Mouse (Mus musculus) embryo, embryonic 9.5 days (tissue): Measurements from ENCODE around the gene Gmppb.
A peak's percentile ranks its signal among the peaks of the same experiment; 100 is the strongest.

ENCODE experiments used
- DNase-seq: peaks from one replicate; pipeline ENCODE4 v3.0.0-alpha.2; 2017; ENCODE audit errors: extremely low spot score

Gmppb gene

DNA sequence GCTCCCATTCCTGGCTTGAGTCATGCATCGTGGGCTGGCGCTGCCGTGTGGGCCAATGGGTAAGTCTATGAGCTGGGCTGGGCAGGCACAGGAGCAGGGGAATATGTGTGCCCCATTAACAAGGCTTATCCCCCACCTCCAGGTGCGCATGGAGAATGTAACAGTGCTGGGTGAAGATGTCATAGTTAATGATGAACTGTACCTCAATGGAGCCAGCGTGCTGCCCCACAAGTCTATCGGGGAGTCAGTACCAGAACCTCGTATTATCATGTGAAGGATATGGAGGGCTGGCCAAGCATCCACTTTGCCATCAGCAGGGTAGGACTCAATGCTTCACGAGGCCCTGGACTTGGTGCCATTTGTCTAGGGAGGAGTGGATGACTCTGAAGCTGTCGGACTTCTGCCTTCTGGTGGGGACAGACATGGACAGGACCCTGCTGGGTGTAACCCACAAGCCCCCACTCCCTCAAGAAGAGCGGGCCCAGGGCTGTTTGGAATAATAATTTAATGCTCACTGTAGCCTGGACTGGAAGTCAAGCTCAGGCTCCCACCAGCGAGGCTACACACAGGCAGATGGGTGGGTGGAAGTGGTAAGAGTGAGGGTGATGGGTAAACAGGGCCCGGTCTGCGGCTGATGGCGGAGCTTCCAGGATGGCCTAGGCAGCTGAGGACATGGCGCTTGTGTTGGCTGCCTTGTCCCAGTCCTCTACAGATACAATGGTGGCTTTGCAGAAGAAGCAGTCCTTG lies 2.3 kb downstream of the Gmppb start:
- no peak for DNase-seq

DNA sequence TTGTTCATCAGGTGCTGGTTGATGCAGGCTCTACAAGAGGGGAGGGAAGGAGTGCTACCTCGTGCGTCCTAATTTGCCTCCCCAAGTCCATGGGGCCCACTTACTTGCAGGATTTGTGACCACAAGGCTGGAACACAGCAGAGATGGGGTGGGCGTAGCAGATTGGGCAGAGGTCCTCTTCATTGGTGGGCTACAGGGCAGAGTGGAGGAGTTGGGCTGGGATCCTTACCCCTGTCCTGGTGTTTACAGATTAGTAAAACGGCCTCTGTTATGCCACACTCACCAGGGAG lies 2.8 kb downstream of the Gmppb start:
- no peak for DNase-seq

GRCm38 (mm10) chr9:108052411-108052810 lies 3.4 kb downstream of the Gmppb start:
- DNase-seq: no peak

- peak; percentile 93 for DNase-seq
Observed at GRCm38 (mm10) chr9:108052885-108053664, 4.0 kb downstream of the Gmppb start, which contains the start of gene Amigo3. Gene Amigo3, plus strand, starts transcription at chr9:108053159.

- DNase-seq: no peak
Observed at GRCm38 (mm10) chr9:108053665-108054225, 4.7 kb downstream of the Gmppb start.

DNA sequence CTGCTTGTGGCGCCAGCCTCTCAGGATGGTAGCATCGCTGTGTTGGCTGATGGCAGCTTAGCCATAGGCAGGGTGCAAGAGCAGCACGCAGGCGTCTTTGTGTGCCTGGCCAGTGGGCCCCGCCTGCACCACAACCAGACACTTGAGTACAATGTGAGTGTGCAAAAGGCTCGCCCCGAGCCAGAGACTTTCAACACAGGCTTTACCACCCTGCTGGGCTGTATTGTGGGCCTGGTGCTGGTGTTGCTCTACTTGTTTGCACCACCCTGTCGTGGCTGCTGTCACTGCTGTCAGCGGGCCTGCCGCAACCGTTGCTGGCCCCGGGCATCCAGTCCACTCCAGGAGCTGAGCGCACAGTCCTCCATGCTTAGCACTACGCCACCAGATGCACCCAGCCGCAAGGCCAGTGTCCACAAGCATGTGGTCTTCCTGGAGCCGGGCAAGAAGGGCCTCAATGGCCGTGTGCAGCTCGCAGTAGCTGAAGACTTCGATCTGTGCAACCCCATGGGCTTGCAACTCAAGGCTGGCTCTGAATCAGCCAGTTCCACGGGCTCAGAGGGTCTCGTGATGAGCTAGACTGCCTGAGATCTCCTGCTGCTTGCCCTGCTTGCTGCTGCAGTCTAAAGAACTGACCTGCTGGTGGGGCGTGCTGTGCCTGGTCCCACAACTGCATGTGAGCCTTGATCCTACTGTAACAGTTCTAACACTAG lies 5.4 kb downstream of the Gmppb start:
- DNase-seq: no peak

DNA sequence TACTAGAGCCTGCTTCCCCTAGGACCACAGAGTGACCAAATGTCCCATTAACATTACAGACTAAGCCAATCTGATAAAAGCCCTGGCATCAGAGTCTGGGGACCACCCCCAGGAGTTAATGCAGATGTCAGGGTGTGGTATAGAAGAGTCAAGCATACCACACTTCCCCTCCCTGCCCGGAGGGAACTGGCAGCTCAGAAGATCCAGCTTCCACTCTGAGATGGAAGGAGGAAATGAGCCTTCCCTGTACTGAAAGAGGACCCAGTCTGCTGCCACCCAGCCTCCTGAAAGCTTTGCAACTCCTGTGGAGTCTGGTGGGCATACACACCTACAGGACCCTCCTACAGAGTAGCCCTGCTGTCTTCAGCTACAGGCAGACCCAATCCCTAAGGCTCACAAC lies 6.0 kb downstream of the Gmppb start:
- no peak for DNase-seq

DNA sequence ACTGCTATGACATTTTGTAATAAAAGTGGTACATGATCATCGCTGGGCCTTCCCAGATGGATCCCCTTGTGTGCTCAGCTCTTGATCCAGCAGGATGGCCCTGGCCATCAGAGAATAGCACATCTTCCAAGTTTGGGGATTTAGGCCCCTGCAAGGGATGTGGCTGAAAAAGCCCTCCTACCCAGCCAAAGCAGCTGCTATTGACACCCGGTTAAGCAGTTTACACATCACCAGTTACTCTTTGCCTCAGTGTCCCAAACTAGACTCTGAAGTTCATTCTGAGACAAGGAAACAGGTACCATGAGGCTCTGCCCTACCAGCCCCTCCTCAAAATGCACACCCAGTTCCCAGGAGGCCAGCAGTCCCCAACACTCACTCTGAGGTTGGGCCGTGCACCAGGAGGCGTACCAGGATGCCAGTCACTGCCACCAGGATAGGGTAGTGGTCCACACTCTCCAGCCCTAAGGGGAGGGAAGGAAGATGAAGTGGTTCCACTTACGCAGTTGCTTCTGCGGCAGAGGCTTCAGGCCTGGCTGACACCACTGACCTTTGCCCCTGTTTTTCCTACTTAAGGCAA lies 6.7 kb downstream of the Gmppb start:
- no peak for DNase-seq

DNA sequence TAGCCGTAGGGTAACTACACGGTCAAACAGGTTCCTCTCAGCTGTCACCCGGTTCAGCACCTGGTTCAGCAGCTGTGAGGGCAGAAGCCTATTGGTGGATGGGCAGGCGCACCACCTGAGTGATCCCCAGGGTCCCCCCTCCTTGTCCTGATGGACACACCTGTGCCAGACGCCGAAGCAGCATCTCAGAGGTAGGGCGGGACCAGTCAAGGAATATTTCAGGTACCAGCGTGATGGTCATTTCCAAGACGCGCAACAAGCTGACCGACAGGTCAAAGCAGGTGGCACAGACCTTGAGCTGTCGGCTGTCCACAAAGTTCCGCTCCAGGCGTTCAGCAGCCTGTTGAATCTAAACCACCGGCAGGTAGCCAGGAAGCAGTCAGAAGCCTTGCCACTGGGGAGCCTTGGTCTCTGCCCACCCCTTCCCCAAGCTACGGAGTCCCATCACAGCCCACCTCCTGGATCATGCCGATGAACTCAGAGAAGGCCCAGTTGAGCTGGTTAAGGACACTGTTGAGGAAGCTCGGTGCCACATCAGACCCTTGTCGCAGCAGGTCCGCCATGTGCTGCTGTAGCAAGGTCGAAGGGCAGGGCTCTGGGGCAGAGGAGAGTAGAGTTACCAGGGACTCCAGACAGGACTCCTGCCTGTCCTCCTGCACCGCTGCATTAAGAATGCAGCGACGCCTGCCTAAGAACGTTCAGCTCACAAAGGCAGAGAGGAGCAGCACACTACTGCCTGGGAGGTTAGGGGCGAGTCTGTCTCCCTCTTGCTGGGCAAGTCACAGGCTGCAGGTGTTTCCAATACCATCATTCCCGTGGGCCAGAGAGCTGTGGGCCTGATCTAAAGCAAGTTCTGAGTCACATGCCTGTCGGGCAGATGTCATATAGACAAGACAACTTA lies 7.6 kb downstream of the Gmppb start:
- DNase-seq: no peak

GRCm38 (mm10) chr9:108057262-108057562 lies 8.2 kb downstream of the Gmppb start:
- no peak for DNase-seq

DNA sequence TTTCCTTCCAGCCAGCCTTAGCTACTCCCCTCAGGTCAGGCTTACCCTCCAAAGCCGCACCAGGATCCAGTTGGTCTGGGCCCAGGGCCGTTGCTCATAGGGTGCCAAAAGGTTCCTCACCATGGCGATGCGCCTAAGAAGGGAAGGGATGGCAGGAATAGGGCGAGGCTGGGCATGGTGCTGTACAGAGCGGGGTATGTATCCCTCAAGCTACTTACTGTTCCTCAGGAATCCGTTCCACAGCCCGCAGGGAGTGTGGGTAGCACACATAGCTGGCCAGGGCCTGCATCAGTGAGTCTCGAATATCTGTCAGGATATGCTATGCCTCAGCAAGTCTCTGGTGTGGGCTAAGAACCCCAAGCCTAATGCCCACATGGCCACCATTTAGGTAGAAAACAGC lies 9.2 kb downstream of the Gmppb start:
- DNase-seq: no peak

DNA sequence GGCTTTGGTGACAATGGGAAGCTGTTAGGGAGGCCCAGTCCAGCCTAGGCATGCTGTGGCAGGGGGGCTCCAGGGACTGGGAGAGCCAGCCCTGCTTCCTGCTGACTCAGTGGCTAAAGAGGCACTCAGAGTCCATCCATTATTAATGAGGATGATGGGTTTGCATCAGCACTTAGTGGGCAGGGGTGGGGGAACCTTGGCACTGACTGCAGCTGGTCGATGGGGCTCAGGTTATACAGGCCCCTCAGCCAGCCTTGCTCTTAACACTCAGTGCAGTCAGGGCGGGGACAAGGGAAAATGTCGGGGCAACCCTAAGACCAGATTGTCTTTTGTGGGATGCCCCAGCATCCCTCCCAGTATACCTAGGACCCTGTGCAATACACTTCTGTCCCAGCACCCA lies 13.1 kb downstream of the Gmppb start:
- DNase-seq: no peak

DNA sequence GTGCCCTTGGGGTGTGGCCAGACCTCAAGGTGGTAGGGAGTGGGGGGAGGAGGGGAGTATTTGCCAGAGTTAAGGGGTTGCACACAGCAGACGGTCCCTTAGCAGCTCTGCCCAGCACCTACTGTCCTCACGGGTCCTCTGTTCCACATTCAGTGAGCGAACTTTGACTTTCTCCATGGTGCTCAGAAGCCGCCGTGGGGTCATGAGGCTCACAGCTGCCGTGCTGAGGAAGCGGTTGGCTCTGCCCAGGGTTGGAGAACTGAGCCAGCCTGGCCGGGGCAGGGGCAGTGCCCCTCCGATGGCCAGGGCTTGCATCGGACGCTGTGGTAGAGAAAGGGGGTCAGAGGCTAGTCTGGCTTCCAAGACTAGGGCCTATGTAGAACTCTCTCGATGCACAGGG lies 14.3 kb downstream of the Gmppb start:
- no peak for DNase-seq

GRCm38 (mm10) chr9:108065491-108066011 lies 16.5 kb downstream of the Gmppb start:
- peak; percentile 45 for DNase-seq

DNA sequence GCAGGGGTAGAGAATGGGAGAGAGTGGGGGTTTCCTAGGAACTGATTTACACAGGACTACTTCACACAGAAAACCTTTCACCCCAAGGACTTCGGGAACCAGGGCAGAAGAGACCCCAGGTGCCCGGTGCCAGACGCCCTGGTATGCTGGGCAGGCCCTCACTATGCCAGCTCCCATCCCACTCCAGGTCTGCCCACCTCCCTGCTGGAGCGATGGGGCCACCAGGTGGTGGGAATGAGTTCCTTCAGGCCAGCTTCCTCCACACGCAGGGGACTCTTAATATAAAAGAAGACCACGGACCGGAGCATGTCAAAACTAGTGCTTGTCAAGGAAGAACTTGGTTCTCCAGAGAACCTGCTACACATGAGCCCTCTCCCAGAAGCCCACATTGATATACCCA lies 18.2 kb downstream of the Gmppb start:
- no peak for DNase-seq

- DNase-seq: peak; percentile 83
Observed at GRCm38 (mm10) chr9:108067900-108068299, 18.9 kb downstream of the Gmppb start.

DNA sequence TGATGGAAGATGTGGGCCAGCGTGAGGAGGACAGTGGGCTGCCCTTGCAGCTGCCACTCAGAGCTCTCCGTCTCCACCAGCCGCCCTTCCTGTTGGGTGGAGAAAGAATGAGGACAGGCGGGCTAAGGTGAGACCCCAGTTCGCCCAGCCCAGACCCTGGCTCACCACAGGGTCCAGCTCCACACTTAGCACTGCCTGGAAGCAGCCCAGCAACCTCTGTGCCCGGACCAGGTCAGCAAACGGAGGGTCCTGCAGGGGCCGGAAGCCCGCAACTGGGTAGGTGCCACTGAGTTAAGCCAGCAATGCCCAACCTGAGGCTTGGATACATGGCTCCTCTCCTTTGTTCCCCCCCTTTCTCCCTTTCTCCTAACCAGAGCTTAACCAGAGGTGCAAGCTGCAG lies 20.0 kb downstream of the Gmppb start:
- DNase-seq: no peak

DNA sequence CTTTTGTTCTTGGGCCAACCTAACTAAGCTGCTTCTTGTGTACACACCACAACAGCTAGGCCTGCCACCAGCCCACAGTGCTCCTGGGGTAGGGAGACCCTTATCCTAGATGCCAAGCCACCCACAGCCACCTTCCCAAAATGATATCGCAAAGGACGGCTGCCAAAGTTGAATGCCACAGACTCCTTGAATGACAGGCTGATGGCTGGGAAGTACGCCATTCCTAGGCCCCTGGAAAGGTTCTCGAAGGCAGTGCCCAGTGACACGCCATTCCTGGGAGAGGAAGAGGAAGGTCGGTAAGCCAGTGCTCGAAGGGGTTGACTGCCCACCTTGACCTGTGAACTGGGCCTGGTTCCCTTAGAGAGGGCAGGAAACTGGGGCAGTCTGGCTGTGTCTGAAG lies 20.5 kb downstream of the Gmppb start:
- no peak for DNase-seq

DNA sequence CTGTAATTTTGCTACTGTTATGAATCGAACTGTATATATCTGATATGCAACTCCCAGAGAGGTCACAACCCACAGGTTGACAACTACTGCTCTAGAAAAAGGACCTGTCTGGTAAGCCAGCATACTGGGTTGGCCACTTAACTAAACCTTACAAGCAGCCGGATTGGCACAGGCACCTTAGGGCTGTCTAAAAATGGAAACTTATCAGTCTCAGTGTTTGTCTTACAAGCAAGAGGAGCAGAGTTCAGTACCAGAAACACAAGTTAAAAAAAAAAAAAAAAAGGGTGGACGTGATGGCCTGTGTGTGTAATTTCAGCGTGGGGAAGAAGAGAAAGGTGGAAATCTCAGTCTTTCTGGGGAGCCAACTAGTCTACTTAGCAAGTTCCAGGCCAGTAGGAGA lies 22.8 kb downstream of the Gmppb start:
- no peak for DNase-seq

- DNase-seq: no peak
Observed at GRCm38 (mm10) chr9:108072481-108072924, 23.5 kb downstream of the Gmppb start.
